Mouse (Mus musculus) lung, adult 2 months (tissue): ENCODE data around the gene Shisa6.

ENCODE experiments used
- CTCF ChIP-seq: fragments of 200-500 bp; IDR thresholded peaks from 2 replicates; pipeline ENCODE4 v1.5.1; 2011; ENCODE audit warnings: mild to moderate bottlenecking, low read length, control low read depth; ENCODE audit not compliant: insufficient read depth
- POLR2A ChIP-seq: fragments of 200-500 bp; IDR thresholded peaks from 2 replicates; pipeline ENCODE4 v1.6.1; 2011; ENCODE audit warnings: low read depth, mild to moderate bottlenecking, control low read depth, low read length, borderline replicate concordance; ENCODE audit errors: extremely low read depth

DNA sequence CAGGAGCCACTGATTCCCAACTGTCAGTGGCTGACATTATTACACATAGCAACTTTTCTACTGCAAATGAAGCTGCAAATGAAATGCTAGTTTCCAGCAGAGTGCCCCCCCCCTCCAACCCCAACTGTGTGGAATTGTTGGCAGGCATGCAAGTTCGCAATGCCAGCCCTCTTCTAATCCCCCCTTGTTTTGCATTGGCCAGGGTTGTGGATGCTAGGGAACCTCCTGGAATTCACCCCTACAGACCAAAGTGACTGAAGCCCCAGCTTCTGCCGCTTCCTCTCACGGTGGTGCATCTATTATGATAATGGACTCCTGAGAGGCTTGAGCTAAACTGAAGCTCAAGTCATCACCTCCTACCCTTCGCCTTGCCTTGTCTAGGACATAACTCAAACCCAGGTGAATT lies 42.6 kb upstream of the Shisa6 start:
- TF ChIP-seq CTCF (no peak), POLR2A (no peak)
